Mouse (Mus musculus): Measurements from ENCODE around the gene Ticam1. TPM values are rescaled to one million over a fixed set of nuclear protein-coding genes. Genes with fewer than 3 reads are reported as not detected.
A peak's percentile ranks its signal among the peaks of the same experiment; 100 is the strongest.

Ticam1 gene
- total and polyA plus RNA-seq, 2 experiments from 2014 or later: 0.91 to 3.7 TPM

- Histone ChIP-seq H3K4me3 (ENCODE audit: low read depth, low read length) (no peak overlapping the region), H3K27me3 (ENCODE audit: insufficient read depth, low read length) (0 out of 2 replicates have a peak, but pooled peaks cover 4% of the 10 kb centered on the region), H3K9me3 (ENCODE audit: low read length) (no peaks in the 10 kb centered on the region), H3K4me1 (ENCODE audit: insufficient read depth, low read length) (no peaks in the 10 kb centered on the region), H3K9ac (replicated peaks; ENCODE audit: low read length, poor library complexity, severe bottlenecking) (no peak overlapping the region), H3K4me2 (ENCODE audit: low read depth, low read length, poor library complexity, severe bottlenecking) (no peak overlapping the region), H3K36me3 (ENCODE audit: insufficient read depth, low read length) (no peaks in the 10 kb centered on the region), H3K27ac (ENCODE audit: low read depth, low read length) (no peak overlapping the region; the same call in 1 of the 2 replicates)
- WGBS: 47% methylated on average over 3 of the region's 3 CpGs
- ATAC-seq (ENCODE audit: low FRiP score): no peak
- TF ChIP-seq CTCF (IDR thresholded peaks at IDR 0.05): no peak
- DNase-seq (ENCODE audit: low spot score): no peak
Measured at GRCm38 (mm10) chr17:56288866-56289265, 12.3 kb upstream of the Ticam1 start.

- Histone ChIP-seq H3K36me3 (ENCODE audit: insufficient read depth, low read length) (no peaks in the 10 kb centered on the region), H3K4me1 (ENCODE audit: insufficient read depth, low read length) (no peaks in the 10 kb centered on the region), H3K4me2 (ENCODE audit: low read depth, low read length, poor library complexity, severe bottlenecking) (no peak overlapping the region), H3K9ac (replicated peaks; ENCODE audit: low read length, poor library complexity, severe bottlenecking) (no peak overlapping the region), H3K27me3 (ENCODE audit: insufficient read depth, low read length) (no peaks in the 10 kb centered on the region), H3K27ac (ENCODE audit: low read depth, low read length) (no peak overlapping the region), H3K4me3 (ENCODE audit: low read depth, low read length) (no peak overlapping the region), H3K9me3 (ENCODE audit: low read length) (no peaks in the 10 kb centered on the region)
- no peak for ATAC-seq (ENCODE audit: low FRiP score)
- TF ChIP-seq CTCF (IDR thresholded peaks at IDR 0.05): no peak
- WGBS: 59% methylated on average over 3 of the region's 3 CpGs
- no peak for DNase-seq (ENCODE audit: low spot score)
Measured at GRCm38 (mm10) chr17:56287830-56288229, 11.2 kb upstream of the Ticam1 start.

GRCm38 (mm10) chr17:56285995-56286394 lies 9.4 kb upstream of the Ticam1 start:
- no peak overlapping the region for H3K9ac ChIP-seq (replicated peaks; ENCODE audit: low read length, poor library complexity, severe bottlenecking)
- H3K36me3 ChIP-seq (ENCODE audit: insufficient read depth, low read length): no peaks in the 10 kb centered on the region
- no peak overlapping the region for H3K27ac ChIP-seq (ENCODE audit: low read depth, low read length)
- H3K9me3 ChIP-seq (ENCODE audit: low read length): no peaks in the 10 kb centered on the region
- no peaks in the 10 kb centered on the region for H3K27me3 ChIP-seq (ENCODE audit: insufficient read depth, low read length)
- WGBS: 96% methylated on average over 11 of the region's 11 CpGs
- H3K4me3 ChIP-seq (ENCODE audit: low read depth, low read length): no peak overlapping the region
- H3K4me2 ChIP-seq (ENCODE audit: low read depth, low read length, poor library complexity, severe bottlenecking): no peak overlapping the region
- no peaks in the 10 kb centered on the region for H3K4me1 ChIP-seq (ENCODE audit: insufficient read depth, low read length)
- DNase-seq (ENCODE audit: low spot score): no peak
- ATAC-seq (ENCODE audit: low FRiP score): no peak
- TF ChIP-seq CTCF (IDR thresholded peaks at IDR 0.05): no peak

GRCm38 (mm10) chr17:56283316-56283715 lies 6.7 kb upstream of the Ticam1 start:
- 91% methylated on average over 8 of the region's 8 CpGs for WGBS
- Histone ChIP-seq H3K4me2 (ENCODE audit: low read depth, low read length, poor library complexity, severe bottlenecking) (no peak overlapping the region), H3K4me3 (ENCODE audit: low read depth, low read length) (no peak overlapping the region), H3K36me3 (ENCODE audit: insufficient read depth, low read length) (no peaks in the 10 kb centered on the region), H3K9ac (replicated peaks; ENCODE audit: low read length, poor library complexity, severe bottlenecking) (no peak overlapping the region), H3K4me1 (ENCODE audit: insufficient read depth, low read length) (no peaks in the 10 kb centered on the region), H3K27me3 (ENCODE audit: insufficient read depth, low read length) (no peaks in the 10 kb centered on the region), H3K9me3 (ENCODE audit: low read length) (no peaks in the 10 kb centered on the region), H3K27ac (ENCODE audit: low read depth, low read length) (no peak overlapping the region)
- DNase-seq (ENCODE audit: low spot score): no peak
- no peak for ATAC-seq (ENCODE audit: low FRiP score)
- no peak for TF ChIP-seq CTCF (IDR thresholded peaks at IDR 0.05)

GRCm38 (mm10) chr17:56282802-56283201 lies 6.2 kb upstream of the Ticam1 start:
- TF ChIP-seq CTCF (IDR thresholded peaks at IDR 0.05): no peak
- H3K4me2 ChIP-seq (ENCODE audit: low read depth, low read length, poor library complexity, severe bottlenecking): no peak overlapping the region
- H3K27me3 ChIP-seq (ENCODE audit: insufficient read depth, low read length): no peaks in the 10 kb centered on the region
- ATAC-seq (ENCODE audit: low FRiP score): no peak
- no peaks in the 10 kb centered on the region for H3K36me3 ChIP-seq (ENCODE audit: insufficient read depth, low read length)
- H3K4me3 ChIP-seq (ENCODE audit: low read depth, low read length): no peak overlapping the region
- H3K9me3 ChIP-seq (ENCODE audit: low read length): no peaks in the 10 kb centered on the region
- no peak overlapping the region for H3K27ac ChIP-seq (ENCODE audit: low read depth, low read length)
- no peak overlapping the region for H3K9ac ChIP-seq (replicated peaks; ENCODE audit: low read length, poor library complexity, severe bottlenecking)
- peak; percentile 58 for DNase-seq (ENCODE audit: low spot score)
- H3K4me1 ChIP-seq (ENCODE audit: insufficient read depth, low read length): no peaks in the 10 kb centered on the region
- 71% methylated on average over 4 of the region's 4 CpGs for WGBS

- H3K9ac ChIP-seq (replicated peaks; ENCODE audit: low read length, poor library complexity, severe bottlenecking): no peak overlapping the region
- no peak for TF ChIP-seq CTCF (IDR thresholded peaks at IDR 0.05)
- H3K4me2 ChIP-seq (ENCODE audit: low read depth, low read length, poor library complexity, severe bottlenecking): no peak overlapping the region
- ATAC-seq (ENCODE audit: low FRiP score): no peak
- no peaks in the 10 kb centered on the region for H3K4me1 ChIP-seq (ENCODE audit: insufficient read depth, low read length)
- DNase-seq (ENCODE audit: low spot score): no peak
- 94% methylated on average over 12 of the region's 12 CpGs for WGBS
- no peaks in the 10 kb centered on the region for H3K9me3 ChIP-seq (ENCODE audit: low read length)
- H3K4me3 ChIP-seq (ENCODE audit: low read depth, low read length): no peak overlapping the region
- no peaks in the 10 kb centered on the region for H3K27me3 ChIP-seq (ENCODE audit: insufficient read depth, low read length)
- no peaks in the 10 kb centered on the region for H3K36me3 ChIP-seq (ENCODE audit: insufficient read depth, low read length)
- no peak overlapping the region for H3K27ac ChIP-seq (ENCODE audit: low read depth, low read length)
Measured at GRCm38 (mm10) chr17:56281193-56281592, 4.6 kb upstream of the Ticam1 start.
